In genomic region chr11:11778345-11778744, GRCm38 (mm10) we compare ENCODE assay signal across 17 mouse cellular contexts.
"Had no signal": no experiment of that assay in that cellular context is flagged by ENCODE, and none has a peak within 500 bp of the region (broad histone marks: within the 10 kb centered on the region; RNA-seq: fewer than 3 reads in every experiment).

No protein-coding gene starts in this region.

- ATAC-seq: inflammation-experienced regulatory T-cells, adult 6 months; intestine, embryonic 16.5 days; midbrain, embryonic 15.5 days had no signal

- H3K4me2 ChIP-seq: liver, embryonic 13.5 days; midbrain, embryonic 12.5 days; midbrain, embryonic 15.5 days had no signal

- H3K9ac ChIP-seq: liver, embryonic 13.5 days; midbrain, embryonic 12.5 days; midbrain, embryonic 15.5 days had no signal

- DNase-seq: kidney, adult 18-20 months; kidney, adult 9 months; kidney, postnatal 14 days; kidney, postnatal 4 days; liver, embryonic 13.5 days; lung, adult 2 months; lung, postnatal 14 days; lung, postnatal 4 days; right cerebral cortex, postnatal 25 days; spleen, adult 18-20 months; thymus, postnatal 4 days had no signal

- H3K4me3 ChIP-seq: liver, embryonic 13.5 days; midbrain, embryonic 12.5 days; midbrain, embryonic 15.5 days; myocyte had no signal

- H3K36me3 ChIP-seq: liver, embryonic 13.5 days; midbrain, embryonic 12.5 days; midbrain, embryonic 15.5 days had no signal

- H3K27ac ChIP-seq: liver, embryonic 13.5 days; midbrain, embryonic 12.5 days; midbrain, embryonic 15.5 days; stomach, postnatal 0 days had no signal

- H3K27me3 ChIP-seq: liver, embryonic 13.5 days; midbrain, embryonic 12.5 days; midbrain, embryonic 15.5 days had no signal

- H3K9me3 ChIP-seq: liver, embryonic 13.5 days; midbrain, embryonic 12.5 days; midbrain, embryonic 15.5 days had no signal

- H3K4me1 ChIP-seq: liver, embryonic 13.5 days; midbrain, embryonic 12.5 days; midbrain, embryonic 15.5 days had no signal
